Mouse (Mus musculus) embryonic facial prominence, embryonic 12.5 days (tissue): Measurements from ENCODE around the gene Ccnd1. TPM values are rescaled to one million over a fixed set of nuclear protein-coding genes. Genes with fewer than 3 reads are reported as not detected.

Source experiments
- ATAC-seq: fragments of 200-750 bp; cut with Nextera tagmentation; 2 replicates; pipeline ENCODE4 v1.8.0; 2017; ENCODE audit not compliant: insufficient number of reproducible peaks, insufficient read depth, low FRiP score, low TSS enrichment
- H3K27ac ChIP-seq: fragments of 300-500 bp; sonication (generic); 2 replicates; pipeline ENCODE4 v1.5.1; 2016; ENCODE audit warnings: mild to moderate bottlenecking
- H3K27me3 ChIP-seq: fragments of 300-500 bp; sonication (generic); 2 replicates; pipeline ENCODE4 v1.6.1; 2016; ENCODE audit warnings: mild to moderate bottlenecking, moderate library complexity
- H3K36me3 ChIP-seq: fragments of 300-500 bp; sonication (generic); 2 replicates; pipeline ENCODE4 v1.6.1; 2016; ENCODE audit warnings: mild to moderate bottlenecking
- H3K4me1 ChIP-seq: fragments of 300-500 bp; sonication (generic); 2 replicates; pipeline ENCODE4 v1.6.1; 2016
- H3K4me2 ChIP-seq: fragments of 300-500 bp; sonication (generic); replicated peaks from 2 replicates; pipeline ENCODE4 v1.6.1; 2016; ENCODE audit warnings: mild to moderate bottlenecking, moderate library complexity
- H3K4me3 ChIP-seq: fragments of 300-500 bp; sonication (generic); 2 replicates; pipeline ENCODE4 v1.5.1; 2016; ENCODE audit warnings: mild to moderate bottlenecking
- H3K9ac ChIP-seq: fragments of 300-500 bp; sonication (generic); 2 replicates; pipeline ENCODE4 v1.6.1; 2016; ENCODE audit warnings: mild to moderate bottlenecking, moderate library complexity
- H3K9me3 ChIP-seq: fragments of 300-500 bp; sonication (generic); 2 replicates; pipeline ENCODE4 v1.6.1; 2016; ENCODE audit warnings: mild to moderate bottlenecking, moderate library complexity
- WGBS: fragments of 180-500 bp; shearing (Covaris S2); methylation state at CpG from one replicate; pipeline ENCODE4 v1.1.7; 2016; 5-methylcytosine and 5-hydroxymethylcytosine counted together
- polyA plus RNA-seq: library from polyadenylated mRNA; unstranded; fragments of >200 nt; fragmentation: Nextera tagmentation; extraction: Ambion mirVana; gene quantifications from 2 replicates; pipeline ENCODE4 v1.2.1, GENCODE M21; 2016

Gene Ccnd1
- polyA plus RNA-seq, 1 experiment from 2014 or later = 156 TPM

DNA sequence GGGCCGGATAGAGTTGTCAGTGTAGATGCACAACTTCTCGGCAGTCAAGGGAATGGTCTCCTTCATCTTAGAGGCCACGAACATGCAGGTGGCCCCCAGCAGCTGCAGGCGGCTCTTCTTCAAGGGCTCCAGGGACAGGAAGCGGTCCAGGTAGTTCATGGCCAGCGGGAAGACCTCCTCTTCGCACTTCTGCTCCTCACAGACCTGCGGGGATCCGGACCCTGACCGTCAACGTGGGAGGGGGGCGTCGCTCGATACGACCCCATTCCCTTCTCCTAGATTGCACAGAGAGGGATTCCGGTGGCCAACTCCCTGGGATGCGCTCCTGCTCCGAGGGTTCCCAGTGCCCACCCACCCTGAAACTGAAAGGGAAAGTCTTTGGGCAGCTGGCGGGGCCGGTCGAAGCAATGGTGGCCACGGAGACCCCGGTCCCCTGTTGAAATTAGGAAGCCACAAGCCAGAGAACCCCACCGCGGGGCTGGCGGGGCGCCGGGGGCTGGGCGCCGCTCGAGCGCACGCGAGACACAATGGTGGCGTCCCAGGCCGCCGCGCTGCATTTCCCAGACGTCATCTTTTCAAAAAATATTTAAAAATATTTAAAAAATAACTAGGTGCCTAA is 1.7 kb downstream of the Ccnd1 start:
- Histone ChIP-seq H3K27me3 (no peaks in the 10 kb centered on the region), H3K36me3 (peaks cover 41% of the 10 kb centered on the region), H3K27ac (peak overlapping the region; percentile 95; the same call in 1 of the 2 replicates), H3K9ac (peak overlapping the region; percentile 92), H3K9me3 (no peaks in the 10 kb centered on the region), H3K4me1 (peaks cover 24% of the 10 kb centered on the region), H3K4me3 (peak overlapping the region; percentile 71), H3K4me2 (peak overlapping the region; percentile 92)
- no peak for ATAC-seq
- WGBS = 1% methylated on average over 39 of the region's 39 CpGs

DNA sequence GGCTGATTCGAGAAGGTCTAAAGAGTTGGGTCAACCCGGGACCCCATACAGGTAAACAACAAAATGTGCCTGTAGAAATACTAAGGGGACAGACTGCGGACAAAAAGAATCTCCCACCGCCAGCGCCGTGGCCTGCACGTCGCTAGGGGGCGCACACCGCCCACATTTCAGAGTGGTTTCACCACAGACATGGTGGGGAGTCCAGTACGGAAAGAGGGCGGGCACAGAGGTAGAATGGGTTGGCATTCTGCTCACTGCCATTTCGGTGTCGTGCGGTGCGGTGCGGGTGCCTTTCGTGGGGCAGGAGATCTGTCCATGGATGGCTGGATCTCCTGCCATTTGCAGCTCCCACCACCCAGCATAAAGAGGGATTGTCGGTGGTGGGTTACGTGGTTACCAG is 2.2 kb downstream of the Ccnd1 start:
- Histone ChIP-seq H3K4me3 (peak overlapping the region; percentile 71), H3K9me3 (no peaks in the 10 kb centered on the region), H3K27ac (peak overlapping the region; percentile 64; the same call in 1 of the 2 replicates), H3K4me1 (peaks cover 24% of the 10 kb centered on the region), H3K27me3 (no peaks in the 10 kb centered on the region), H3K9ac (peak overlapping the region; percentile 92), H3K4me2 (peak overlapping the region; percentile 92), H3K36me3 (peaks cover 46% of the 10 kb centered on the region)
- 3% methylated on average over 20 of the region's 20 CpGs for WGBS
- ATAC-seq = no peak

DNA sequence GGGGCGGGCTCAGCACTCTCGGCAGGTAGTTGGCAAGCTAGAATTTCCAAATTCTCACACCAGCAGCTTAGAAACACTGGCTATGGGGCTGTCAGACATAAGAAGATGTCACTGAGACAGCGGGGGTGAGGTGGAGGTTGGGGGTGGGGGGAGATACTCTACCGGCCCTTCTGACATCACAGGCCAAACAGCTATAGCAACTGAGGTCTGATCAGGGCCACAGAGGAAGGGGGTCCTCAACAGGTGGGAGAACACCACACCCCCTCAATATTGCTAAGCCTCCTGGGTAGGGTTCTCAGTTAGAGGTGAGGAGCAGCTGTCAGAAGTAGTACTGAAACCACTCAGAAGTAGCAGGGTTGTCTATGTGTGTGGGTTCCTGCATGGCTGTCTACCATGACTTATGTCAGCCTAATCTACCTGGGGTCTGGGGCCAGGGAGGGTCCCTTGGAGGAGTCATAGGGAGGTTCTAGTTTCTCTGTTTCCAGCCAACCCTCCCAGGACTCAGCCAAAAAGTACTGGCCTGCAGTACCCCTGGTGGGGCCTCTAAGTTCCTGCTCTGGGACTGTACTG is 3.3 kb downstream of the Ccnd1 start:
- H3K4me1 ChIP-seq = peaks cover 21% of the 10 kb centered on the region
- H3K27me3 ChIP-seq = no peaks in the 10 kb centered on the region
- peak overlapping the region; percentile 15; the same call in 1 of the 2 replicates for H3K9ac ChIP-seq
- peaks cover 51% of the 10 kb centered on the region for H3K36me3 ChIP-seq
- H3K27ac ChIP-seq = no peak overlapping the region
- ATAC-seq = no peak
- H3K4me2 ChIP-seq = peak overlapping the region; percentile 92
- H3K9me3 ChIP-seq = no peaks in the 10 kb centered on the region
- 90% methylated on average over 4 of the region's 4 CpGs for WGBS
- H3K4me3 ChIP-seq = no peak overlapping the region

GRCm38 (mm10) chr7:144935563-144935962 is 4.2 kb downstream of the Ccnd1 start:
- no peak overlapping the region for H3K27ac ChIP-seq
- peaks cover 21% of the 10 kb centered on the region for H3K4me1 ChIP-seq
- WGBS = 62% methylated on average over 5 of the region's 5 CpGs
- no peak for ATAC-seq
- no peak overlapping the region for H3K9ac ChIP-seq
- no peak overlapping the region for H3K4me2 ChIP-seq
- peaks cover 54% of the 10 kb centered on the region for H3K36me3 ChIP-seq
- H3K9me3 ChIP-seq = no peaks in the 10 kb centered on the region
- H3K4me3 ChIP-seq = no peak overlapping the region
- no peaks in the 10 kb centered on the region for H3K27me3 ChIP-seq

DNA sequence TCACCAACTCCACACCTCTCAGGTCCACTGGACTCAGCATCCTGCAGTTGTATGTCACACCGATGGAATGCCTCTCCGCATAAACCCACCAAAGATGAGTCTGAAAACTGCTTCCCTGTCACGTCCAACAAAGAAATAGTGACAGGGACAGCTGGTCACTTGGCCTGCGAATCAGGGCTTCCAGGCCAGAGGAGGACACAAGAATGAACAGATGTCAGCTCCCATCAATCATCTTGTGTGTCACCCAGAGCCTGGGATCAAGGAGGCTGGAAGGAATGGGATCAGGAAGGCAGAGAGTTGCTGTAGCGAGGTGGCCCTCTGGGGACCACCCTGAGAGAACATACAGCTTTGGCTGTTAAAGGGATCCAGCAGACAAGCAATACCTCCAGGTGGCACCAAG is 4.8 kb downstream of the Ccnd1 start:
- Histone ChIP-seq H3K4me2 (no peak overlapping the region), H3K27ac (no peak overlapping the region), H3K36me3 (peaks cover 54% of the 10 kb centered on the region), H3K27me3 (no peaks in the 10 kb centered on the region), H3K9me3 (no peaks in the 10 kb centered on the region), H3K4me3 (no peak overlapping the region), H3K9ac (no peak overlapping the region), H3K4me1 (peaks cover 21% of the 10 kb centered on the region)
- ATAC-seq = no peak
- WGBS = 78% methylated on average over 5 of the region's 5 CpGs

DNA sequence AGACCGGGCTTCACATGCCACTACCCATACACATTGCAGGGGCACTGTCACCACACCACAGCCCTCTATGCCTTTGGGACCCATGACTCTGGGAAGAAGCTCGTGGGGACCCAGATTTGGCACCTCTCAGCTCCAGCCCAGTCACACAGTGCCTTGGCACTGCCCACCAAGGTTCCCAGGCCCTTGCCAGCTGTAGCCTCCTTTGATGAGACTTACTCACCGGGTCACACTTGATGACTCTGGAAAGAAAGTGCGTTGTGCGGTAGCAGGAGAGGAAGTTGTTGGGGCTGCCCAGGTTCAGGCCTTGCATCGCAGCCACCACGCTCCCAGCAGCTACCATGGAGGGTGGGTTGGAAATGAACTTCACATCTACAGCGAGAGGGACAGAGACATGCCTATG is 5.9 kb downstream of the Ccnd1 start:
- no peak overlapping the region for H3K27ac ChIP-seq
- H3K4me1 ChIP-seq = peaks cover 21% of the 10 kb centered on the region
- 91% methylated on average over 8 of the region's 8 CpGs for WGBS
- H3K27me3 ChIP-seq = no peaks in the 10 kb centered on the region
- no peak for ATAC-seq
- H3K9me3 ChIP-seq = no peaks in the 10 kb centered on the region
- peaks cover 54% of the 10 kb centered on the region for H3K36me3 ChIP-seq
- no peak overlapping the region for H3K4me3 ChIP-seq
- no peak overlapping the region; the same call in 1 of the 2 replicates for H3K9ac ChIP-seq
- H3K4me2 ChIP-seq = no peak overlapping the region

DNA sequence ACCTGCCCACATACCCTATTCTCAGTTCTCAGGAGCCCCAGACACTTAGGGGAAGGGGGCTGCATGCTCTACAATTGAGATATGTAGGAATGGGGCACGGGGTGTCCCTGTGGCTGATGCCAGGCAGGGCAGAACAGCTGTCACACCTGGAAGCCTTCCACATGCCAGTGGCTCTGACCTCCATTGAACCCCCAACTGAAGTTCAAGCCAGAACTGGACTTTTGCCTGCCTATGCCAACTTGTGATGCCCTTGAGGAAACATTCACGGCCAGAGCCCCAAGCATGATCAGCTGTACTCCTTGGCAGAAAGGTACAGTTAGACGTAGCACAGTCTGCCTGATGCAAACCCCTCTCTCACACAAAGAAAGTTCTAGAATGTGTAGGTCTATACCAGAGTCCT is 6.4 kb downstream of the Ccnd1 start:
- H3K4me2 ChIP-seq = no peak overlapping the region
- H3K27ac ChIP-seq = no peak overlapping the region
- 86% methylated on average over 3 of the region's 3 CpGs for WGBS
- no peak overlapping the region for H3K4me3 ChIP-seq
- ATAC-seq = no peak
- H3K9me3 ChIP-seq = no peaks in the 10 kb centered on the region
- H3K4me1 ChIP-seq = peaks cover 21% of the 10 kb centered on the region
- H3K36me3 ChIP-seq = peaks cover 54% of the 10 kb centered on the region
- no peak overlapping the region for H3K9ac ChIP-seq
- H3K27me3 ChIP-seq = no peaks in the 10 kb centered on the region

DNA sequence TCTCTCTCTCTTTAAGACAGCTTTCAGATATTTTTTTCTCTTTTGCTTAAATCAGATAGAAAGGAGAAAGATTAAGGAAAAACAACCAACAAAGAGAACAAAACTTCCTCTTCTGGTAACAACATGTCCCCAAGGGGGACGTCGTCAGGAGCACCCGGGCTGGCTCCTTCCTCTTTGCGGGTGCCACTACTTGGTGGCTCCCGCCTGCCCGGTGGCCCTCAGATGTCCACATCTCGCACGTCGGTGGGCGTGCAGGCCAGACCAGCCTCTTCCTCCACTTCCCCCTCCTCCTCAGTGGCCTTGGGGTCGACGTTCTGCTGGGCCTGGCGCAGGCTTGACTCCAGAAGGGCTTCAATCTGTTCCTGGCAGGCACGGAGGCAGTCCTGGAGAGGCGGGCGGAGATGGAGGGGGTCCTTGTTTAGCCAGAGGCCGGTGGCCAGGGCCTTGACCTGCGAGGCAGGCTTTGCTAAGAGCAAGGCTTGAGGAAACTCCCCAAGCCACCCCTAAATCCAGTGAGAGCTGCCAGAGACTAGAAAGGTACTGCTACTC is 7.3 kb downstream of the Ccnd1 start:
- Histone ChIP-seq H3K4me1 (peaks cover 21% of the 10 kb centered on the region), H3K36me3 (peaks cover 54% of the 10 kb centered on the region), H3K27me3 (no peaks in the 10 kb centered on the region), H3K9me3 (no peaks in the 10 kb centered on the region), H3K9ac (no peak overlapping the region), H3K4me3 (no peak overlapping the region), H3K4me2 (no peak overlapping the region), H3K27ac (no peak overlapping the region)
- 66% methylated on average over 18 of the region's 18 CpGs for WGBS
- ATAC-seq = no peak

- H3K9ac ChIP-seq = no peak overlapping the region
- peaks cover 51% of the 10 kb centered on the region for H3K36me3 ChIP-seq
- H3K4me1 ChIP-seq = peaks cover 15% of the 10 kb centered on the region
- no peak overlapping the region for H3K4me2 ChIP-seq
- peak overlapping the region; percentile 36; the same call in 1 of the 2 replicates for H3K27ac ChIP-seq
- no peaks in the 10 kb centered on the region for H3K9me3 ChIP-seq
- no peak for ATAC-seq
- 20% methylated on average over 3 of the region's 3 CpGs for WGBS
- H3K4me3 ChIP-seq = no peak overlapping the region
- no peaks in the 10 kb centered on the region for H3K27me3 ChIP-seq
Measured at GRCm38 (mm10) chr7:144931778-144932177, 7.9 kb downstream of the Ccnd1 start.

DNA sequence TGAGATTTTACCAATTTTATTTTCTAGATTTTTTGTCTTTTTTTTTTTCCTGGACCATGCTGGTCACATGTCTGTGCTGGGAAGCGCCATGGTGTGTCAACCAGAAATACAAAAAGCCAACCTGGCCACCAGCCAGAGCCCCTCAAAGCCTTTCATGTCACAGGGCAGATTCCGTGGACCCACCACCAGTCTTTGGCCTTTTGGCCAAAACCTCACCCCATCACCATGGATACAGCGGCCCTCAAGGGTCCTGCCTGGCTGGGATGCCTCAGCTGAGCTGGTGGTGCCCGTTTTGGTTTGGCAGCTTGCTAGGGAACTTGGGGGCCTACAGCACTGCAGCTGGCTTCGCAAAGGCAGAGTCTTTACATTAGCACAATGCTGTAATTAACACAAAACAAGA is 9.8 kb downstream of the Ccnd1 start:
- 67% methylated on average over 5 of the region's 5 CpGs for WGBS
- ATAC-seq = no peak
- Histone ChIP-seq H3K27ac (no peak overlapping the region), H3K4me2 (no peak overlapping the region), H3K36me3 (peaks cover 35% of the 10 kb centered on the region), H3K27me3 (no peaks in the 10 kb centered on the region), H3K4me1 (peaks cover 7% of the 10 kb centered on the region; the same call in 1 of the 2 replicates), H3K9me3 (no peaks in the 10 kb centered on the region), H3K9ac (no peak overlapping the region), H3K4me3 (no peak overlapping the region)

DNA sequence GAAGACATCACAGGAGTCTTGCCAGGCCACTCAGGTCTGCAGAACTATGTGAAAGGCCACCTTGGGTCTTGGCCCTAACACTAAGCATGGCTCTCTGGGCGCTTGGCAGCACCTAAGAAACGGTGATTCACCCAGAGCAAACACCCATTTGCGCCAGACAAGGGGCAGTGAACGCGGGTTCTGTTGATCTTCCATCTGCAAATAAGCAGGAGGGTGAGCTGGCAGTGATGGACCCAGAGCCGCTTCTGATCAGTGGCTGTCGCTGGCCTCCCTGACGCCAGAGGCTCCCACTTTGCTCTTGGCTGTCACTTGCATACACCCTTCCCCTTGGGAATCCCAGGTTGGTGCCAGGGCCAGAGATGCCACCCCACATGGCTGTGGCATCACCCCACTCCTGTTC is 10.2 kb downstream of the Ccnd1 start:
- ATAC-seq = no peak
- WGBS = 86% methylated on average over 8 of the region's 8 CpGs
- H3K4me3 ChIP-seq = no peak overlapping the region
- no peak overlapping the region for H3K27ac ChIP-seq
- H3K27me3 ChIP-seq = no peaks in the 10 kb centered on the region
- H3K4me2 ChIP-seq = no peak overlapping the region
- peaks cover 32% of the 10 kb centered on the region for H3K36me3 ChIP-seq
- peaks cover 7% of the 10 kb centered on the region; the same call in 1 of the 2 replicates for H3K4me1 ChIP-seq
- no peak overlapping the region for H3K9ac ChIP-seq
- no peaks in the 10 kb centered on the region for H3K9me3 ChIP-seq

- Histone ChIP-seq H3K27ac (no peak overlapping the region), H3K36me3 (peaks cover 28% of the 10 kb centered on the region)
- WGBS = 80% methylated on average over 6 of the region's 6 CpGs
Measured at GRCm38 (mm10) chr7:144928889-144929210, 10.9 kb downstream of the Ccnd1 start.

More at GRCm38 (mm10) chr7:144928889-144929210, 10.9 kb downstream of the Ccnd1 start:
- Histone ChIP-seq H3K4me1 (peaks cover 7% of the 10 kb centered on the region; the same call in 1 of the 2 replicates), H3K9me3 (no peaks in the 10 kb centered on the region), H3K4me3 (no peak overlapping the region), H3K27me3 (no peaks in the 10 kb centered on the region), H3K4me2 (no peak overlapping the region), H3K9ac (no peak overlapping the region)
- ATAC-seq = no peak
